8 mouse cellular contexts compared by ENCODE assay signal in genomic region chr2:5951621-5952211, GRCm38 (mm10). TPM values are rescaled to one million over a fixed set of nuclear protein-coding genes. Genes with fewer than 3 reads are reported as not detected.
A peak's percentile ranks its signal among the peaks of the same experiment; 100 is the strongest.
DNase-seq lines count a peak whose midpoint lies in the region; ATAC-seq and TF ChIP-seq lines count a peak whose summit lies in the region.

No protein-coding gene starts in this region.

- peak overlapping the region; percentile 92 for H3ac ChIP-seq in C2C12 (ENCODE audit: control insufficient read depth, insufficient read length, low read depth)

- DNase-seq in heart, postnatal 14 days = no peak
- DNase-seq in adrenal gland, postnatal 25 days = peak; percentile 60
- DNase-seq in forelimb bud, embryonic 11.5 days (ENCODE audit: low read depth, low spot score) = peak; percentile 23
- no peak for DNase-seq in layer of hippocampus, postnatal 10 days (ENCODE audit: low spot score in 2 of 2)

- H3K27me3 ChIP-seq in heart, embryonic 13.5 days (replicated peaks) = no peaks in the 10 kb centered on the region
- H3K27me3 ChIP-seq in C2C12 (ENCODE audit: control insufficient read depth, insufficient read depth, insufficient read length) = no peaks in the 10 kb centered on the region
- no peaks in the 10 kb centered on the region for H3K27me3 ChIP-seq in liver, embryonic 12.5 days (replicated peaks)
- H3K27me3 ChIP-seq in neural tube, embryonic 13.5 days = no peaks in the 10 kb centered on the region

- ATAC-seq in heart, embryonic 13.5 days (ENCODE audit: extremely low read depth, insufficient number of reproducible peaks, low FRiP score, low TSS enrichment) = peak; percentile 59
- ATAC-seq in liver, embryonic 12.5 days = peak; percentile 62
- ATAC-seq in neural tube, embryonic 13.5 days (ENCODE audit: low read depth) = no peak

- peak overlapping the region; percentile 92 for H3K27ac ChIP-seq in heart, embryonic 13.5 days (replicated peaks)
- peak overlapping the region; percentile 89 for H3K27ac ChIP-seq in liver, embryonic 12.5 days
- H3K27ac ChIP-seq in neural tube, embryonic 13.5 days (replicated peaks) = peak overlapping the region; percentile 91

- H3K9ac ChIP-seq in heart, embryonic 13.5 days = peak overlapping the region; percentile 97
- peak overlapping the region; percentile 96 for H3K9ac ChIP-seq in liver, embryonic 12.5 days
- H3K9ac ChIP-seq in neural tube, embryonic 13.5 days = peak overlapping the region; percentile 81

- H3K4me3 ChIP-seq in heart, embryonic 13.5 days = peak overlapping the region; percentile 91
- peak overlapping the region; percentile 95 for H3K4me3 ChIP-seq in C2C12 (ENCODE audit: insufficient read depth, poor library complexity, severe bottlenecking)
- H3K4me3 ChIP-seq in liver, embryonic 12.5 days = peak overlapping the region; percentile 99
- H3K4me3 ChIP-seq in neural tube, embryonic 13.5 days = peak overlapping the region; percentile 70

- no peaks in the 10 kb centered on the region for H3K9me3 ChIP-seq in heart, embryonic 13.5 days
- no peaks in the 10 kb centered on the region for H3K9me3 ChIP-seq in liver, embryonic 12.5 days (replicated peaks)
- no peaks in the 10 kb centered on the region for H3K9me3 ChIP-seq in neural tube, embryonic 13.5 days

- peaks cover 55% of the 10 kb centered on the region for H3K79me2 ChIP-seq in C2C12 (ENCODE audit: control insufficient read depth, insufficient read depth)

- intact Hi-C loops in heart, postnatal 14 days (cut with DNase I) = loop anchor here (2.0 kb wide), 1 partner anchor 57 kb away; the partner anchor contains the start of gene Sec61a2

- TF ChIP-seq CTCF in C2C12 (IDR thresholded peaks at IDR 0.05; ENCODE audit: control insufficient read depth, insufficient read depth, insufficient read length) = no peak

- WGBS in heart, embryonic 13.5 days = under 1% methylated on average over 40 of the region's 46 CpGs
- WGBS in liver, embryonic 12.5 days (ENCODE audit: insufficient replicate concordance) = under 1% methylated on average over 46 of the region's 46 CpGs
- WGBS in neural tube, embryonic 13.5 days = under 1% methylated on average over 46 of the region's 46 CpGs

- H3K4me2 ChIP-seq in heart, embryonic 13.5 days = peak overlapping the region; percentile 79
- peak overlapping the region; percentile 90 for H3K4me2 ChIP-seq in liver, embryonic 12.5 days
- H3K4me2 ChIP-seq in neural tube, embryonic 13.5 days = peak overlapping the region; percentile 95

- peaks cover 40% of the 10 kb centered on the region for H3K79me3 ChIP-seq in C2C12 (ENCODE audit: low read depth)

- peaks cover 4% of the 10 kb centered on the region; the same call in 1 of the 2 replicates for H3K36me3 ChIP-seq in heart, embryonic 13.5 days
- H3K36me3 ChIP-seq in C2C12 (ENCODE audit: control insufficient read depth, insufficient read depth) = peaks cover 3% of the 10 kb centered on the region
- H3K36me3 ChIP-seq in liver, embryonic 12.5 days = peaks cover 3% of the 10 kb centered on the region; the same call in 1 of the 2 replicates
- H3K36me3 ChIP-seq in neural tube, embryonic 13.5 days = no peaks in the 10 kb centered on the region

- peaks cover 23% of the 10 kb centered on the region for H3K4me1 ChIP-seq in heart, embryonic 13.5 days
- peaks cover 46% of the 10 kb centered on the region for H3K4me1 ChIP-seq in liver, embryonic 12.5 days
- H3K4me1 ChIP-seq in neural tube, embryonic 13.5 days (replicated peaks) = peaks cover 21% of the 10 kb centered on the region

TF ChIP-seq in C2C12, 6 proteins besides CTCF, POLR2A, EP300 and RAD21:
- TF ChIP-seq USF1 (IDR thresholded peaks at IDR 0.05; ENCODE audit: low read depth) = no peak
- TF ChIP-seq MYOD1 (IDR thresholded peaks at IDR 0.05; ENCODE audit: control insufficient read depth, insufficient read length, low read depth) = no peak
- TF ChIP-seq CEBPB (IDR thresholded peaks at IDR 0.05; ENCODE audit: low read depth) = no peak
- TF ChIP-seq MYOG (IDR thresholded peaks at IDR 0.05; ENCODE audit: control insufficient read depth, extremely low read depth, insufficient read length) = no peak
- TF ChIP-seq MAX (IDR thresholded peaks at IDR 0.05) = no peak
- TF ChIP-seq FOSL1 (IDR thresholded peaks at IDR 0.05; ENCODE audit: insufficient read depth, low read length, poor library complexity, severe bottlenecking) = no peak

RNA-seq across cellular contexts. Expression of gene Upf2, which starts 0.4 kb away (rescaled TPM):
- polyA plus RNA-seq in heart, embryonic 13.5 days (2015; fragmentation: Nextera tagmentation; extraction: Ambion mirVana) = 5.3 and 5.6 TPM in 2 replicates
- 10 to 100 TPM; 12.6 to 13.4 TPM for total RNA-seq in heart, postnatal 14 days (2021)
- polyA plus RNA-seq in C2C12 (2012; fragmentation: generic; extraction: Trizol) = 5.1 TPM
- total RNA-seq in adrenal gland, postnatal 25 days (2021) = 28.6 and 30.2 TPM in 2 replicates
- polyA plus RNA-seq in liver, embryonic 12.5 days (2016; fragmentation: Nextera tagmentation; extraction: Ambion mirVana) = 6.8 and 7.4 TPM in 2 replicates
- 8.0 and 8.8 TPM in 2 replicates for polyA plus RNA-seq in neural tube, embryonic 13.5 days (2015; fragmentation: Nextera tagmentation; extraction: Ambion mirVana)
- total RNA-seq in layer of hippocampus, postnatal 10 days (2021) = 10 to 100 TPM; 18.6 to 19.5 TPM

RNA-seq across cellular contexts. Expression of gene Dhtkd1, which starts 9.1 kb away (rescaled TPM):
- polyA plus RNA-seq in heart, embryonic 13.5 days (2015; fragmentation: Nextera tagmentation; extraction: Ambion mirVana) = 1.7 and 3.2 TPM in 2 replicates
- total RNA-seq in heart, postnatal 14 days (2021) = 1 to 10 TPM; 1.9 to 5.7 TPM
- polyA plus RNA-seq in C2C12 (2012; fragmentation: generic; extraction: Trizol) = 0.19 TPM
- total RNA-seq in adrenal gland, postnatal 25 days (2021) = 15.7 and 16.8 TPM in 2 replicates
- 2.3 and 3.1 TPM in 2 replicates for polyA plus RNA-seq in liver, embryonic 12.5 days (2016; fragmentation: Nextera tagmentation; extraction: Ambion mirVana)
- 6.3 and 6.4 TPM in 2 replicates for polyA plus RNA-seq in neural tube, embryonic 13.5 days (2015; fragmentation: Nextera tagmentation; extraction: Ambion mirVana)
- total RNA-seq in layer of hippocampus, postnatal 10 days (2021) = 10 to 100 TPM in 1 of 2 experiments, 1 to 10 TPM in 1; 9.5 to 12.4 TPM

RNA-seq across cellular contexts. Expression of gene Sec61a2, which starts 56.5 kb away (rescaled TPM):
- 49.2 and 50.0 TPM in 2 replicates for polyA plus RNA-seq in heart, embryonic 13.5 days (2015; fragmentation: Nextera tagmentation; extraction: Ambion mirVana)
- 10 to 100 TPM; 19.8 to 21.1 TPM for total RNA-seq in heart, postnatal 14 days (2021)
- 15.4 TPM for polyA plus RNA-seq in C2C12 (2012; fragmentation: generic; extraction: Trizol)
- 41.2 and 55.9 TPM in 2 replicates for total RNA-seq in adrenal gland, postnatal 25 days (2021)
- 22.8 and 24.2 TPM in 2 replicates for polyA plus RNA-seq in liver, embryonic 12.5 days (2016; fragmentation: Nextera tagmentation; extraction: Ambion mirVana)
- polyA plus RNA-seq in neural tube, embryonic 13.5 days (2015; fragmentation: Nextera tagmentation; extraction: Ambion mirVana) = 106 and 111 TPM in 2 replicates
- 100 to 1,000 TPM; 103 to 112 TPM for total RNA-seq in layer of hippocampus, postnatal 10 days (2021)

Comparison
In these comparisons a context has a peak if more than half of its experiments do, and no peak if none do; other contexts are left out.
1. DNase-seq: peak in adrenal gland, postnatal 25 days (single experiment) and forelimb bud, embryonic 11.5 days (single experiment); none in heart, postnatal 14 days (0 of 2) and layer of hippocampus, postnatal 10 days (0 of 2).
2. Peak in every context shown above with its lines, with median percentiles within 50 percentile points of each other: H3K27ac ChIP-seq, H3K4me2 ChIP-seq, H3K4me3 ChIP-seq and H3K9ac ChIP-seq.